Mouse (Mus musculus) megakaryocyte-erythroid progenitor cell, adult 5-6 weeks (primary cell): Measurements from ENCODE around the gene Fv1. TPM values are rescaled to one million over a fixed set of nuclear protein-coding genes. Genes with fewer than 3 reads are reported as not detected.

Experiments
- total RNA-seq, 2 experiments: library from RNA; stranded (forward) in 1 of 2; stranded (reverse) in 1 of 2; fragments of 200-1000, 215-1000 nt in 1 of 2; fragments of >200 nt in 1 of 2; fragmentation: Nextera tagmentation in 1 of 2; gene quantifications; 2 replicates each; pipeline ENCODE4 v1.2.3; 2014 to 2017

The Fv1 gene
- total RNA-seq, 2 experiments from 2014 or later: 6.2 to 10.4 TPM

Other genes starting within 250 kb of the Fv1 start
- not detected in 2 replicates for gene Zfp979, start 226.5 kb upstream of the Fv1 start, total RNA-seq (2014; fragmentation: Nextera tagmentation)
- 3.3 and 4.3 TPM in 2 replicates for gene Zfp979, start 226.5 kb upstream of the Fv1 start, total RNA-seq (2017)
- gene Zfp534, start 166.4 kb upstream of the Fv1 start, total RNA-seq (2014; fragmentation: Nextera tagmentation): not detected in 2 replicates
- not detected in 2 replicates for gene Zfp534, start 166.4 kb upstream of the Fv1 start, total RNA-seq (2017)
- 40.3 and 44.9 TPM in 2 replicates for gene Zfp984, start 59.2 kb upstream of the Fv1 start, total RNA-seq (2014; fragmentation: Nextera tagmentation)
- 47.6 and 71.4 TPM in 2 replicates for gene Zfp984, start 59.2 kb upstream of the Fv1 start, total RNA-seq (2017)
- 4.2 and 9.7 TPM in 2 replicates for gene Zfp933, start 20.6 kb upstream of the Fv1 start, total RNA-seq (2014; fragmentation: Nextera tagmentation)
- gene Zfp933, start 20.6 kb upstream of the Fv1 start, total RNA-seq (2017): 4.2 and 6.4 TPM in 2 replicates
- gene Miip, start 163 bp upstream of the Fv1 start, total RNA-seq (2014; fragmentation: Nextera tagmentation): 48.9 and 75.8 TPM in 2 replicates
- gene Miip, start 163 bp upstream of the Fv1 start, total RNA-seq (2017): 30.4 and 36.7 TPM in 2 replicates
- 26.1 and 28.1 TPM in 2 replicates for gene Mfn2, start 35.7 kb downstream of the Fv1 start, total RNA-seq (2014; fragmentation: Nextera tagmentation)
- gene Mfn2, start 35.7 kb downstream of the Fv1 start, total RNA-seq (2017): 22.2 and 32.1 TPM in 2 replicates
- gene Plod1, start 67.8 kb downstream of the Fv1 start, total RNA-seq (2014; fragmentation: Nextera tagmentation): 1.3 and 5.4 TPM in 2 replicates
- gene Plod1, start 67.8 kb downstream of the Fv1 start, total RNA-seq (2017): 1.8 and 2.9 TPM in 2 replicates
- 22.5 and 23.7 TPM in 2 replicates for gene 2510039O18Rik, start 71.9 kb downstream of the Fv1 start, total RNA-seq (2014; fragmentation: Nextera tagmentation)
- 21.4 and 27.4 TPM in 2 replicates for gene 2510039O18Rik, start 71.9 kb downstream of the Fv1 start, total RNA-seq (2017)
- not detected in 2 replicates for gene Nppb, start 116.8 kb downstream of the Fv1 start, total RNA-seq (2014; fragmentation: Nextera tagmentation)
- gene Nppb, start 116.8 kb downstream of the Fv1 start, total RNA-seq (2017): not detected in 2 replicates
- not detected in 2 replicates for gene Nppa, start 131.7 kb downstream of the Fv1 start, total RNA-seq (2014; fragmentation: Nextera tagmentation)
- not detected in 2 replicates for gene Nppa, start 131.7 kb downstream of the Fv1 start, total RNA-seq (2017)
- gene Clcn6, start 169.8 kb downstream of the Fv1 start, total RNA-seq (2014; fragmentation: Nextera tagmentation): 5.6 and 6.9 TPM in 2 replicates
- gene Clcn6, start 169.8 kb downstream of the Fv1 start, total RNA-seq (2017): 2.9 and 4.4 TPM in 2 replicates
- 2.2 and 5.8 TPM in 2 replicates for gene Mthfr, start 170.1 kb downstream of the Fv1 start, total RNA-seq (2014; fragmentation: Nextera tagmentation)
- gene Mthfr, start 170.1 kb downstream of the Fv1 start, total RNA-seq (2017): 3.3 and 4.0 TPM in 2 replicates
- 15.4 and 26.3 TPM in 2 replicates for gene Agtrap, start 219.1 kb downstream of the Fv1 start, total RNA-seq (2014; fragmentation: Nextera tagmentation)
- gene Agtrap, start 219.1 kb downstream of the Fv1 start, total RNA-seq (2017): 11.6 and 20.4 TPM in 2 replicates